Mouse (Mus musculus) stomach, postnatal 0 days (tissue): Measurements from ENCODE around the gene Rptor. TPM values are rescaled to one million over a fixed set of nuclear protein-coding genes. Genes with fewer than 3 reads are reported as not detected.
A peak's percentile ranks its signal among the peaks of the same experiment; 100 is the strongest.

Experiments
- ATAC-seq: fragments of 200-750 bp; cut with Nextera tagmentation; 2 replicates; pipeline ENCODE4 v1.8.0; 2017; ENCODE audit not compliant: low FRiP score, low TSS enrichment
- DNase-seq: peaks from one replicate; pipeline ENCODE4 v3.0.0-alpha.2; 2016; ENCODE audit warnings: low spot score
- H3K27ac ChIP-seq: fragments of 300-500 bp; sonication (generic); replicated peaks from 2 replicates; pipeline ENCODE4 v1.5.1; 2014; ENCODE audit warnings: mild to moderate bottlenecking, control low read depth
- H3K27me3 ChIP-seq: fragments of 300-500 bp; sonication (generic); 2 replicates; pipeline ENCODE4 v1.6.1; 2014; ENCODE audit warnings: low read length; ENCODE audit not compliant: control insufficient read depth, insufficient read depth
- H3K36me3 ChIP-seq: fragments of 300-500 bp; sonication (generic); 2 replicates; pipeline ENCODE4 v1.6.1; 2014; ENCODE audit warnings: low read length, mixed read lengths; ENCODE audit not compliant: control insufficient read depth, insufficient read depth
- H3K4me1 ChIP-seq: fragments of 300-500 bp; sonication (generic); replicated peaks from 2 replicates; pipeline ENCODE4 v1.6.1; 2014; ENCODE audit warnings: antibody characterized with exemption; ENCODE audit not compliant: control insufficient read depth, insufficient read depth
- H3K4me2 ChIP-seq: fragments of 300-500 bp; sonication (generic); replicated peaks from 2 replicates; pipeline ENCODE4 v1.6.1; 2014; ENCODE audit warnings: low read depth, mild to moderate bottlenecking, control low read depth, moderate library complexity
- H3K4me3 ChIP-seq: fragments of 300-500 bp; sonication (generic); 2 replicates; pipeline ENCODE4 v1.5.1; 2014; ENCODE audit warnings: low read depth, low read length, control low read depth
- H3K9ac ChIP-seq: fragments of 300-500 bp; sonication (generic); 2 replicates; pipeline ENCODE4 v1.6.1; 2014; ENCODE audit warnings: mild to moderate bottlenecking, low read length, control low read depth, mixed read lengths
- H3K9me3 ChIP-seq: fragments of 300-500 bp; sonication (generic); 2 replicates; pipeline ENCODE4 v1.6.1; 2016; ENCODE audit warnings: low read length; ENCODE audit not compliant: control insufficient read depth
- CTCF ChIP-seq: IDR thresholded peaks from 2 replicates; pipeline ENCODE4 v1.5.1; 2016; ENCODE audit warnings: antibody characterized with exemption, low read depth, mild to moderate bottlenecking, moderate library complexity
- EP300 ChIP-seq: optimal IDR thresholded peaks from 2 replicates; pipeline ENCODE3; 2016; ENCODE audit warnings: antibody characterized with exemption
- WGBS: fragments of 180-500 bp; shearing (Covaris S2); extraction: QIAGEN DNeasy Blood & Tissue Kit; methylation state at CpG from one replicate; pipeline ENCODE4 v1.1.7; 2014; 5-methylcytosine and 5-hydroxymethylcytosine counted together
- polyA plus RNA-seq: library from polyadenylated mRNA; unstranded; fragments of >200 nt; fragmentation: Nextera tagmentation; extraction: Ambion mirVana; gene quantifications from 2 replicates; pipeline ENCODE4 v1.2.1, GENCODE M21; 2015

The Rptor gene
- polyA plus RNA-seq, 1 experiment from 2014 or later: 3.7 TPM

GRCm38 (mm10) chr11:119909436-119909835 lies 306.7 kb downstream of the Rptor start:
- Histone ChIP-seq H3K4me3 (no peak overlapping the region), H3K9me3 (no peaks in the 10 kb centered on the region), H3K36me3 (no peaks in the 10 kb centered on the region), H3K27me3 (no peaks in the 10 kb centered on the region), H3K4me2 (peak overlapping the region; percentile 4; the same call in 1 of the 2 replicates), H3K9ac (no peak overlapping the region), H3K4me1 (peaks cover 6% of the 10 kb centered on the region; the same call in 1 of the 2 replicates), H3K27ac (no peak overlapping the region)
- 1% methylated on average over 5 of the region's 5 CpGs for WGBS
- DNase-seq (peak; percentile 77), ATAC-seq (no peak)
- TF ChIP-seq EP300 (no peak), CTCF (peak; percentile 94)

GRCm38 (mm10) chr11:119912845-119913244 lies 310.1 kb downstream of the Rptor start:
- Histone ChIP-seq H3K27me3 (no peaks in the 10 kb centered on the region), H3K36me3 (peaks cover 8% of the 10 kb centered on the region; the same call in 1 of the 2 replicates), H3K27ac (peak overlapping the region; percentile 91), H3K4me3 (peak overlapping the region; percentile 78), H3K9ac (peak overlapping the region; percentile 99), H3K4me1 (peaks cover 14% of the 10 kb centered on the region; the same call in 1 of the 2 replicates), H3K9me3 (no peaks in the 10 kb centered on the region), H3K4me2 (peak overlapping the region; percentile 87)
- ATAC-seq (no peak), DNase-seq (no peak)
- 11% methylated on average over 7 of the region's 7 CpGs for WGBS
- TF ChIP-seq EP300 (no peak), CTCF (no peak)

DNA sequence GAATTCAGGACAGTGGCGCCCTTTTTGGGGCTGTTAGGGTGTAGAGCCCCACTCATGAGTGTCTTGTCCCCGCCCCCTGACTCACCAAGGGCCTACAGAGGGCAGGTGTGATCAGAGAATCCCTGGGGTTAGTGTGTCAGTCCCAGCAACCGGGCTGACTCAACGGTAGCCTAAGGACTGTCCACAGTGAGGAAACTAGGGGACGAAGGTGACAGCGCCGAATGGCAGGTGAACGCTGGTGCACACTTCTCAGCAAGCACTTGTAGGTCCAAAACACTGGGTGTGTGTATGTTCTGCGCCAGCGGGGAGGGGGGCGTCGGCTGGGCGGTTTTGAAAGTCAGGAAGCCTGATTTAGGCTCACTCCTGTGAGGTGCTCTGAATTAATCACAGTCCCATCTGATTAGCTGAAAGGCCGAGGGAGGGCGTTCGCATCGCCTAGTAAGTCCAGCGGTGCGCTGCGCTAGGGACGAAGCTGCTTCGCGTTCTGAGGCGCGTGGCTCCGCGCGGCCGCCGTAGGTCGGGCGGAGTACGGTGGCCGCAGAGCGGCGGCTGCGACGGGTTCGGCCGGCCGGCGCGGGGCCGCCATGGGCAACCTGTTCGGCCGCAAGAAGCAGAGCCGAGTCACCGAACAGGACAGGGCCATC lies 310.7 kb downstream of the Rptor start, which contains the start of gene Chmp6:
TSS of gene Chmp6 (plus strand) at position 151 of the 644 bp plus-strand sequence.
- Histone ChIP-seq H3K36me3 (peaks cover 13% of the 10 kb centered on the region; the same call in 1 of the 2 replicates), H3K9me3 (no peaks in the 10 kb centered on the region), H3K27me3 (no peaks in the 10 kb centered on the region), H3K4me2 (peak within 1 kb of the TSS; percentile 87), H3K4me1 (peaks cover 14% of the 10 kb centered on the region; the same call in 1 of the 2 replicates), H3K27ac (peak within 1 kb of the TSS; percentile 91), H3K9ac (peak within 1 kb of the TSS; percentile 99), H3K4me3 (peak within 1 kb of the TSS; percentile 78)
- under 1% methylated on average over 48 of the region's 48 CpGs for WGBS
- TF ChIP-seq CTCF (peak; percentile 44), EP300 (no peak)
- peak; percentile 88 for DNase-seq
- ATAC-seq: peak; percentile 59

DNA sequence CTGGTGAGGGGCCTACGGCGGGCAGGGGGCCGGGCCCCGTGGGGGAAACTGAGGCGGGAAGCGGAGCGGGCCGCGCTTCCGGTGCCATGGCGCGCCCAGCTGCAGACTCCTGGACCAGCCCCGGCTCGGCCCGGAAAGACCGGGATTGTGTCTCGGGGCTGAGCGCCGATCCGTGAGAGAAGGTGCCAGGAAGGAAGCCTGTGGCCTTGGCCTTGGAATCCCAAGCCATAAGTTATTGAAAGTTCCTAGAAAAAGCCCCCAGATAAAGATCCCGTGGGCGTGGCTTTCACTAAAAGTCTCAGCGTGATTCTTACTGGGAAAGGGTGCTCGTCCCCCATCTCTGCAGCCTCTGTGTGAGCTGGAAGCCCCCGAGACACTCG lies 311.2 kb downstream of the Rptor start:
- DNase-seq: no peak
- no peak; the same call in 1 of the 2 replicates for ATAC-seq

GRCm38 (mm10) chr11:119914381-119914780 lies 311.7 kb downstream of the Rptor start:
- TF ChIP-seq CTCF (no peak), EP300 (no peak)
- H3K27ac ChIP-seq: peak overlapping the region; percentile 91
- no peak for ATAC-seq
- peak overlapping the region; percentile 78 for H3K4me3 ChIP-seq
- H3K9me3 ChIP-seq: no peaks in the 10 kb centered on the region
- 14% methylated on average over 4 of the region's 4 CpGs for WGBS
- peak overlapping the region; percentile 99 for H3K9ac ChIP-seq
- H3K4me1 ChIP-seq: peaks cover 14% of the 10 kb centered on the region; the same call in 1 of the 2 replicates
- no peak for DNase-seq
- no peaks in the 10 kb centered on the region for H3K27me3 ChIP-seq
- H3K4me2 ChIP-seq: peak overlapping the region; percentile 87
- peaks cover 22% of the 10 kb centered on the region; the same call in 1 of the 2 replicates for H3K36me3 ChIP-seq

More for the DNA sequence above, 311.2 kb downstream of the Rptor start:
- H3K27ac ChIP-seq: peak overlapping the region; percentile 91
- no peaks in the 10 kb centered on the region for H3K9me3 ChIP-seq
- TF ChIP-seq CTCF (no peak), EP300 (no peak)
- H3K27me3 ChIP-seq: no peaks in the 10 kb centered on the region
- peak overlapping the region; percentile 87 for H3K4me2 ChIP-seq
- H3K9ac ChIP-seq: peak overlapping the region; percentile 99
- H3K36me3 ChIP-seq: peaks cover 18% of the 10 kb centered on the region; the same call in 1 of the 2 replicates
- WGBS: under 1% methylated on average over 22 of the region's 26 CpGs
- peak overlapping the region; percentile 78 for H3K4me3 ChIP-seq
- H3K4me1 ChIP-seq: peaks cover 14% of the 10 kb centered on the region; the same call in 1 of the 2 replicates

GRCm38 (mm10) chr11:119915666-119916065 lies 313.0 kb downstream of the Rptor start:
- ATAC-seq: peak; percentile 48
- Histone ChIP-seq H3K36me3 (peaks cover 22% of the 10 kb centered on the region; the same call in 1 of the 2 replicates), H3K9me3 (no peaks in the 10 kb centered on the region), H3K4me3 (no peak overlapping the region; the same call in 1 of the 2 replicates), H3K9ac (peak overlapping the region; percentile 27), H3K4me2 (peak overlapping the region; percentile 29), H3K27ac (peak overlapping the region; percentile 83), H3K4me1 (peaks cover 14% of the 10 kb centered on the region; the same call in 1 of the 2 replicates), H3K27me3 (no peaks in the 10 kb centered on the region)
- peak; percentile 70 for DNase-seq
- TF ChIP-seq EP300 (no peak), CTCF (no peak)
- 67% methylated on average over 9 of the region's 9 CpGs for WGBS
